Mouse (Mus musculus) c-Kit-positive CD71-positive TER-119-positive erythroid progenitor cells, embryonic 14.5 days (primary cell): ENCODE measurements around the gene Frmd4a.
"Not testable (repeated sequence)": the region's sequence is repeated elsewhere in the genome, so short reads cannot be mapped to it uniquely, and the experiment has no call there.

Experiments
- DNase-seq: peaks from one replicate; pipeline ENCODE4 v3.0.0-alpha.2; 2013; ENCODE audit warnings: low spot score

Frmd4a gene

GRCm38 (mm10) chr2:4209234-4209633, 191.7 kb downstream of the Frmd4a start:
- DNase-seq: no peak

GRCm38 (mm10) chr2:4222497-4222828, 204.9 kb downstream of the Frmd4a start:
- DNase-seq: no peak

- no peak for DNase-seq
Measured at GRCm38 (mm10) chr2:4223316-4223715, 205.8 kb downstream of the Frmd4a start.

GRCm38 (mm10) chr2:4226941-4227558, 209.5 kb downstream of the Frmd4a start:
- DNase-seq: no peak

GRCm38 (mm10) chr2:4227563-4227962, 210.0 kb downstream of the Frmd4a start:
- DNase-seq: no peak

- DNase-seq: no peak
Measured at GRCm38 (mm10) chr2:4228510-4228909, 211.0 kb downstream of the Frmd4a start.

GRCm38 (mm10) chr2:4232335-4232734, 214.8 kb downstream of the Frmd4a start:
- DNase-seq: no peak

- no peak for DNase-seq
Measured at GRCm38 (mm10) chr2:4232761-4233322, 215.3 kb downstream of the Frmd4a start.

- no peak for DNase-seq
Measured at GRCm38 (mm10) chr2:4237686-4238085, 220.2 kb downstream of the Frmd4a start.

GRCm38 (mm10) chr2:4249723-4250122, 232.2 kb downstream of the Frmd4a start:
- DNase-seq: no peak

GRCm38 (mm10) chr2:4252541-4253291, 235.2 kb downstream of the Frmd4a start:
- DNase-seq: no peak

- DNase-seq: no peak
Measured at GRCm38 (mm10) chr2:4253348-4253747, 235.8 kb downstream of the Frmd4a start.

- no peak for DNase-seq
Measured at GRCm38 (mm10) chr2:4254083-4254482, 236.6 kb downstream of the Frmd4a start.

GRCm38 (mm10) chr2:4256242-4256641, 238.7 kb downstream of the Frmd4a start:
- no peak for DNase-seq

GRCm38 (mm10) chr2:4257604-4258003, 240.1 kb downstream of the Frmd4a start:
- DNase-seq: no peak

- not testable (repeated sequence) for DNase-seq
Measured at GRCm38 (mm10) chr2:4258803-4259202, 241.3 kb downstream of the Frmd4a start.

GRCm38 (mm10) chr2:4260324-4261058, 243.0 kb downstream of the Frmd4a start:
- DNase-seq: no peak

- no peak for DNase-seq
Measured at GRCm38 (mm10) chr2:4262667-4263066, 245.2 kb downstream of the Frmd4a start.

- no peak for DNase-seq
Measured at GRCm38 (mm10) chr2:4267377-4267776, 249.9 kb downstream of the Frmd4a start.

- no peak for DNase-seq
Measured at GRCm38 (mm10) chr2:4282777-4283176, 265.3 kb downstream of the Frmd4a start.

GRCm38 (mm10) chr2:4285693-4286291, 268.3 kb downstream of the Frmd4a start:
- DNase-seq: no peak

GRCm38 (mm10) chr2:4286390-4286901, 268.9 kb downstream of the Frmd4a start:
- DNase-seq: no peak
